Mouse (Mus musculus) liver, embryonic 13.5 days (tissue): ENCODE measurements around the gene Nisch. TPM values are rescaled to one million over a fixed set of nuclear protein-coding genes. Genes with fewer than 3 reads are reported as not detected.

Source experiments
- ATAC-seq: fragments of 200-750 bp; cut with Nextera tagmentation; 2 replicates; pipeline ENCODE4 v1.8.0; 2017; ENCODE audit warnings: low read depth, mild to moderate bottlenecking, moderate number of reproducible peaks, moderate library complexity
- DNase-seq: peaks from one replicate; pipeline ENCODE4 v3.0.0; 2022
- H3K27ac ChIP-seq: fragments of 300-500 bp; sonication (generic); 2 replicates; pipeline ENCODE4 v1.5.1; 2015; ENCODE audit warnings: moderate library complexity, mild to moderate bottlenecking, inconsistent platforms
- H3K27me3 ChIP-seq: fragments of 300-500 bp; sonication (generic); 2 replicates; pipeline ENCODE4 v1.6.1; 2015; ENCODE audit warnings: mild to moderate bottlenecking, inconsistent platforms
- H3K36me3 ChIP-seq: fragments of 300-500 bp; sonication (generic); 2 replicates; pipeline ENCODE4 v1.6.1; 2015; ENCODE audit warnings: mild to moderate bottlenecking, inconsistent platforms
- H3K4me1 ChIP-seq: fragments of 300-500 bp; sonication (generic); replicated peaks from 2 replicates; pipeline ENCODE4 v1.6.1; 2015; ENCODE audit warnings: inconsistent platforms
- H3K4me2 ChIP-seq: fragments of 300-500 bp; sonication (generic); 2 replicates; pipeline ENCODE4 v1.6.1; 2015; ENCODE audit warnings: inconsistent platforms, mild to moderate bottlenecking, moderate library complexity
- H3K4me3 ChIP-seq: fragments of 300-500 bp; sonication (generic); replicated peaks from 2 replicates; pipeline ENCODE4 v1.5.1; 2015; ENCODE audit warnings: mild to moderate bottlenecking, inconsistent platforms
- H3K9ac ChIP-seq: fragments of 300-500 bp; sonication (generic); 2 replicates; pipeline ENCODE4 v1.6.1; 2015; ENCODE audit warnings: mild to moderate bottlenecking, inconsistent platforms
- H3K9me3 ChIP-seq: fragments of 300-500 bp; sonication (generic); replicated peaks from 2 replicates; pipeline ENCODE4 v1.6.1; 2016; ENCODE audit warnings: inconsistent platforms
- WGBS: fragments of 180-500 bp; shearing (Covaris S2); methylation state at CpG from one replicate; pipeline ENCODE4 v1.1.7; 2015; ENCODE audit not compliant: insufficient replicate concordance; 5-methylcytosine and 5-hydroxymethylcytosine counted together
- polyA plus RNA-seq: library from polyadenylated mRNA; unstranded; fragments of >200 nt; fragmentation: Nextera tagmentation; extraction: Ambion mirVana; gene quantifications from 2 replicates; pipeline ENCODE4 v1.2.1, GENCODE M21; 2015

The Nisch gene
- polyA plus RNA-seq, 1 experiment from 2014 or later = 77.9 TPM

GRCm38 (mm10) chr14:31200038-31200437, 16.7 kb downstream of the Nisch start:
- H3K4me1 ChIP-seq = peaks cover 62% of the 10 kb centered on the region
- peaks cover 86% of the 10 kb centered on the region for H3K36me3 ChIP-seq
- H3K4me3 ChIP-seq = no peak overlapping the region
- peak overlapping the region; percentile 32 for H3K27ac ChIP-seq
- H3K4me2 ChIP-seq = no peak overlapping the region
- no peaks in the 10 kb centered on the region for H3K27me3 ChIP-seq
- 75% methylated on average over 3 of the region's 3 CpGs for WGBS
- ATAC-seq (peak; percentile 32; the same call in 1 of the 2 replicates), DNase-seq (no peak)
- no peak overlapping the region for H3K9ac ChIP-seq
- no peaks in the 10 kb centered on the region for H3K9me3 ChIP-seq

GRCm38 (mm10) chr14:31199599-31199998, 17.1 kb downstream of the Nisch start:
- H3K9ac ChIP-seq = no peak overlapping the region
- peaks cover 87% of the 10 kb centered on the region for H3K36me3 ChIP-seq
- 84% methylated on average over 7 of the region's 7 CpGs for WGBS
- H3K27ac ChIP-seq = peak overlapping the region; percentile 32; the same call in 1 of the 2 replicates
- no peaks in the 10 kb centered on the region for H3K9me3 ChIP-seq
- DNase-seq (no peak), ATAC-seq (no peak)
- no peak overlapping the region for H3K4me3 ChIP-seq
- no peaks in the 10 kb centered on the region for H3K27me3 ChIP-seq
- peaks cover 61% of the 10 kb centered on the region for H3K4me1 ChIP-seq
- H3K4me2 ChIP-seq = no peak overlapping the region

- Histone ChIP-seq H3K9me3 (no peaks in the 10 kb centered on the region), H3K9ac (no peak overlapping the region), H3K27me3 (no peaks in the 10 kb centered on the region), H3K4me3 (no peak overlapping the region), H3K4me2 (0 out of 2 replicates have a peak overlapping the region, but pooled peaks have one; percentile 19), H3K36me3 (peaks cover 87% of the 10 kb centered on the region), H3K4me1 (peaks cover 52% of the 10 kb centered on the region), H3K27ac (0 out of 2 replicates have a peak overlapping the region, but pooled peaks have one; percentile 13)
- 67% methylated on average over 16 of the region's 16 CpGs for WGBS
- DNase-seq (no peak), ATAC-seq (peak; percentile 45; the same call in 1 of the 2 replicates)
Measured at GRCm38 (mm10) chr14:31197547-31198516, 18.9 kb downstream of the Nisch start.

GRCm38 (mm10) chr14:31195968-31196367, 20.8 kb downstream of the Nisch start:
- ATAC-seq = 0 out of 2 replicates have a peak, but pooled peaks have one; percentile 8
- Histone ChIP-seq H3K27ac (no peak overlapping the region), H3K36me3 (peaks cover 89% of the 10 kb centered on the region)

GRCm38 (mm10) chr14:31195521-31195920, 21.2 kb downstream of the Nisch start:
- Histone ChIP-seq H3K27ac (no peak overlapping the region), H3K4me2 (no peak overlapping the region), H3K27me3 (no peaks in the 10 kb centered on the region), H3K9me3 (no peaks in the 10 kb centered on the region), H3K9ac (no peak overlapping the region), H3K36me3 (peaks cover 89% of the 10 kb centered on the region), H3K4me3 (no peak overlapping the region), H3K4me1 (peaks cover 47% of the 10 kb centered on the region)
- ATAC-seq (no peak; the same call in 1 of the 2 replicates), DNase-seq (no peak)
- 85% methylated on average over 4 of the region's 4 CpGs for WGBS

More at GRCm38 (mm10) chr14:31195968-31196367, 20.8 kb downstream of the Nisch start:
- Histone ChIP-seq H3K4me2 (no peak overlapping the region), H3K9ac (no peak overlapping the region), H3K4me1 (peaks cover 47% of the 10 kb centered on the region), H3K27me3 (no peaks in the 10 kb centered on the region), H3K9me3 (no peaks in the 10 kb centered on the region), H3K4me3 (no peak overlapping the region)
- no peak for DNase-seq

GRCm38 (mm10) chr14:31194891-31195513, 21.7 kb downstream of the Nisch start:
- peak overlapping the region; percentile 35; the same call in 1 of the 2 replicates for H3K27ac ChIP-seq
- H3K9me3 ChIP-seq = no peaks in the 10 kb centered on the region
- no peak overlapping the region for H3K4me3 ChIP-seq
- DNase-seq = no peak
- H3K36me3 ChIP-seq = peaks cover 89% of the 10 kb centered on the region
- no peak overlapping the region for H3K4me2 ChIP-seq
- H3K9ac ChIP-seq = no peak overlapping the region
- 71% methylated on average over 14 of the region's 14 CpGs for WGBS
- no peaks in the 10 kb centered on the region for H3K27me3 ChIP-seq
- no peak for ATAC-seq
- peaks cover 42% of the 10 kb centered on the region for H3K4me1 ChIP-seq

- DNase-seq = no peak
- Histone ChIP-seq H3K27me3 (no peaks in the 10 kb centered on the region), H3K4me1 (peaks cover 39% of the 10 kb centered on the region), H3K27ac (no peak overlapping the region), H3K4me2 (no peak overlapping the region), H3K36me3 (peaks cover 90% of the 10 kb centered on the region), H3K4me3 (no peak overlapping the region), H3K9ac (no peak overlapping the region), H3K9me3 (no peaks in the 10 kb centered on the region)
- 59% methylated on average over 2 of the region's 2 CpGs for WGBS
- no peak for ATAC-seq
Measured at GRCm38 (mm10) chr14:31194441-31194840, 22.3 kb downstream of the Nisch start.

- 79% methylated on average over 7 of the region's 7 CpGs for WGBS
- ATAC-seq = no peak
- H3K36me3 ChIP-seq = peaks cover 90% of the 10 kb centered on the region
Measured at GRCm38 (mm10) chr14:31193791-31194190, 23.0 kb downstream of the Nisch start.

GRCm38 (mm10) chr14:31191936-31192335, 24.8 kb downstream of the Nisch start:
- Histone ChIP-seq H3K36me3 (peaks cover 94% of the 10 kb centered on the region), H3K4me1 (peaks cover 23% of the 10 kb centered on the region), H3K4me2 (no peak overlapping the region), H3K27me3 (no peaks in the 10 kb centered on the region), H3K4me3 (no peak overlapping the region), H3K9ac (no peak overlapping the region), H3K9me3 (no peaks in the 10 kb centered on the region), H3K27ac (no peak overlapping the region)
- 73% methylated on average over 2 of the region's 2 CpGs for WGBS
- DNase-seq (no peak), ATAC-seq (no peak)

More at GRCm38 (mm10) chr14:31193791-31194190, 23.0 kb downstream of the Nisch start:
- H3K27ac ChIP-seq = no peak overlapping the region
- no peaks in the 10 kb centered on the region for H3K9me3 ChIP-seq
- no peak overlapping the region for H3K9ac ChIP-seq
- H3K4me3 ChIP-seq = no peak overlapping the region
- H3K27me3 ChIP-seq = no peaks in the 10 kb centered on the region
- no peak overlapping the region for H3K4me2 ChIP-seq
- H3K4me1 ChIP-seq = peaks cover 38% of the 10 kb centered on the region
- no peak for DNase-seq

GRCm38 (mm10) chr14:31189348-31189747, 27.4 kb downstream of the Nisch start:
- H3K4me1 ChIP-seq = peaks cover 17% of the 10 kb centered on the region
- WGBS = 83% methylated on average over 3 of the region's 3 CpGs
- H3K36me3 ChIP-seq = peaks cover 100% of the 10 kb centered on the region
- DNase-seq (no peak), ATAC-seq (no peak)
- peak overlapping the region; percentile 50 for H3K27ac ChIP-seq
- H3K27me3 ChIP-seq = no peaks in the 10 kb centered on the region
- no peaks in the 10 kb centered on the region for H3K9me3 ChIP-seq
- no peak overlapping the region for H3K9ac ChIP-seq
- H3K4me2 ChIP-seq = no peak overlapping the region
- H3K4me3 ChIP-seq = no peak overlapping the region

- H3K27me3 ChIP-seq = no peaks in the 10 kb centered on the region
- 72% methylated on average over 6 of the region's 6 CpGs for WGBS
- H3K9me3 ChIP-seq = no peaks in the 10 kb centered on the region
- no peak overlapping the region for H3K9ac ChIP-seq
- no peak for DNase-seq
- no peak overlapping the region for H3K4me3 ChIP-seq
- peaks cover 100% of the 10 kb centered on the region for H3K36me3 ChIP-seq
- no peak overlapping the region for H3K4me2 ChIP-seq
- H3K4me1 ChIP-seq = peaks cover 23% of the 10 kb centered on the region
- peak; percentile 25; the same call in 1 of the 2 replicates for ATAC-seq
- peak overlapping the region; percentile 50 for H3K27ac ChIP-seq
Measured at GRCm38 (mm10) chr14:31188771-31189181, 28.0 kb downstream of the Nisch start.
